ENCODE assay signal across 14 mouse cellular contexts in the genomic region with DNA sequence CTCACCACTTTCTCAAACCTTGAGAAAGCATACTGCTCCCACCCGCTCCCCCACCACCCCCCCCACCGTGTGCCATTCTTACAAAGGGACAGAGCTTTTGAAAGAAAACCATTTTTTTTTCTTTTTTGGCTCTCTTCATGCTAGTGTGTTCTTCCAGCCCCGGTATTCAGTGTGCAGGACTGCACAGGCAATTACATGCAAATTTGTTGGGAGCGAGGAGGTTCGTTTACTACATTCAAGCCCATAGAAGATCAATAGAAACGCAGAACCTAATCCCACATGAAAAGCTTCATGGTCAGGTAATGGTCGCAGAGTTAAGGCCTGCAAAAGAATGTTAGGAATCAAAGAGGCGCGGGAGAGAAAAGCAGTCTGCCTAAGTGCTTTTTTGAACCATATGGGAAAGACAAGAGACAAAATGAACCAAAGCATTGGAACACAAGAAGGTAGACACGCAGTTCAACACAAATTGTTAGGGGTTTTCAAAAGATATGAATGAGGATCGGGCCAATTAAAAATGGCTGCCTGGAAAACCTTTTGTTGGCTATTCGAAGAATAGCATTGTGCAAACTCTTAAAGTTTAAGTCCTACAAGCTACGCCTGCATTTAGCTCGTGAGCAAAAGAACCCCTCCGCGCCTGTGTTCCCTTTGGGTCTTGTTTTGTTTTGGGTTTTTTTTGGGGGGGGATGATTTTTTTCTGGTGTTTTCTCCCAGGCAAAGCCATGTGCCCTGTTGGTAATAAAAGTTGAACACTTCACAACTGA.
"Had no signal": no experiment of that assay in that cellular context is flagged by ENCODE, and none has a peak within 500 bp of the region (broad histone marks: within the 10 kb centered on the region; RNA-seq: fewer than 3 reads in every experiment).

No protein-coding gene starts in this region.

- H3K4me1 ChIP-seq: limb, embryonic 15.5 days; liver, embryonic 13.5 days; lung, embryonic 15.5 days; neural tube, embryonic 15.5 days had no signal

- H3K27ac ChIP-seq: left cerebral cortex, adult 2 months; limb, embryonic 15.5 days; liver, embryonic 13.5 days; lung, embryonic 15.5 days; macrophage; neural tube, embryonic 15.5 days had no signal

- H3K4me3 ChIP-seq: left cerebral cortex, adult 2 months; limb, embryonic 15.5 days; liver, embryonic 13.5 days; lung, embryonic 15.5 days; myocyte; neural tube, embryonic 15.5 days had no signal

- H3K9ac ChIP-seq: limb, embryonic 15.5 days; liver, embryonic 13.5 days; liver, postnatal 0 days; lung, embryonic 15.5 days; neural tube, embryonic 15.5 days had no signal

- H3K36me3 ChIP-seq: limb, embryonic 15.5 days; liver, embryonic 13.5 days; lung, embryonic 15.5 days; neural tube, embryonic 15.5 days had no signal

- H3K9me3 ChIP-seq: limb, embryonic 15.5 days; liver, embryonic 13.5 days; lung, embryonic 15.5 days; neural tube, embryonic 15.5 days had no signal

- DNase-seq: kidney, adult 18-20 months; liver, embryonic 13.5 days; liver, postnatal 0 days; lung, postnatal 14 days; right cerebral cortex, postnatal 4 days; spleen, adult 18-20 months; thymus, adult 18-20 months; thymus, postnatal 25 days had no signal

- H3K4me2 ChIP-seq: limb, embryonic 15.5 days; liver, embryonic 13.5 days; lung, embryonic 15.5 days; neural tube, embryonic 15.5 days had no signal

- H3K27me3 ChIP-seq: limb, embryonic 15.5 days; liver, embryonic 13.5 days; lung, embryonic 15.5 days; neural tube, embryonic 15.5 days had no signal

- ATAC-seq: liver, postnatal 0 days had no signal
